Mouse (Mus musculus) brown adipose tissue, adult 24 weeks (tissue): Measurements from ENCODE around the gene Ociad1. TPM values are rescaled to one million over a fixed set of nuclear protein-coding genes. Genes with fewer than 3 reads are reported as not detected.

Experiments
- H3K27ac ChIP-seq: fragments of 200-500 bp; replicated peaks from 2 replicates; pipeline ENCODE4 v1.5.1; 2012; ENCODE audit warnings: low read depth, mild to moderate bottlenecking, low read length
- H3K4me1 ChIP-seq: fragments of 200-500 bp; 2 replicates; pipeline ENCODE4 v1.6.1; 2012; ENCODE audit warnings: low read length, mixed read lengths; ENCODE audit not compliant: control insufficient read depth, insufficient read depth, insufficient read length
- H3K4me3 ChIP-seq: fragments of 200-500 bp; 2 replicates; pipeline ENCODE4 v1.5.1; 2012; ENCODE audit warnings: low read depth, mild to moderate bottlenecking, low read length, moderate library complexity; ENCODE audit not compliant: insufficient read depth
- polyA plus RNA-seq: library from polyadenylated mRNA; stranded (reverse); fragments of >200 nt; gene quantifications from 2 replicates; pipeline ENCODE4 v1.2.4, GENCODE M21; 2012; ENCODE audit not compliant: missing spikeins, insufficient read depth, insufficient read length

Gene Ociad1
- polyA plus RNA-seq, 1 experiment = 384 TPM

DNA sequence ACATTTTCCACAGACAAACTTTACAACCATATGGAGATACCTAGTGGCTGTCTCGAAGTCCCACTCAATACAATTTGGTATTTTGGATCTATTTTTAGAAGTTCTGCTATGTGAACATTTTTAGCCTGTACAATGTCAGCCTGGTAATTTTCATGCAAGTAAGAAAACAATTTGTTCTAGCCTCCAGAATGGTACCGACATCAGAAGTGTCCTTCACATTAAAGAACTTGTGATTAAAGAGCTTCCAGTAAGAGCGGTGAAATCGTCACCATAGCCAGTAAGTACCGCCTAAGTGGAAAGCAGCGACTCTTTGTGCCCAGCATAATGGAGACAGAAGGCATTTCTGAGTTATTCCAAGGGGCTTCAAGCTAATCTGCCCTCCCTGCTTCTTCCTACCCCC is 22.0 kb upstream of the Ociad1 start:
- Histone ChIP-seq H3K27ac (no peak overlapping the region), H3K4me1 (no peaks in the 10 kb centered on the region), H3K4me3 (no peak overlapping the region)

DNA sequence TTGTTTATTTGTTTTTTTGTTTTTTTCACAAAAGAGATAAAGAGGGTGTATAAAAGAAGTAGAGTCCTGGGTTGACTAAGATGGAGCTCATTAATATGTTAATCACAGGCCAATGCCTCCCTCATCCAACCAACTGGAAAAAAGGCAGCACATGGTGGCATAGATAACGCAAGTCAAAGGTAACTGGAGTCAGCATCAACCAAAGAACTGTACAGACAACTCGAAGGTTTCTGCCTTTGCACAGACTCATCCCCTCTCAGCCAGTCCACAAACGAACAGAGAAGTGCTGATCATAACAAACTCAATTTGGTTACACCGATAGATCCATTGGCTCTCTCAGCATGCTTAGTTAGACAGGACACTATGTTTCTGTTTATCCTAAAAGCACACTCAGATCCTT is 19.4 kb upstream of the Ociad1 start:
- Histone ChIP-seq H3K27ac (no peak overlapping the region), H3K4me3 (no peak overlapping the region)

DNA sequence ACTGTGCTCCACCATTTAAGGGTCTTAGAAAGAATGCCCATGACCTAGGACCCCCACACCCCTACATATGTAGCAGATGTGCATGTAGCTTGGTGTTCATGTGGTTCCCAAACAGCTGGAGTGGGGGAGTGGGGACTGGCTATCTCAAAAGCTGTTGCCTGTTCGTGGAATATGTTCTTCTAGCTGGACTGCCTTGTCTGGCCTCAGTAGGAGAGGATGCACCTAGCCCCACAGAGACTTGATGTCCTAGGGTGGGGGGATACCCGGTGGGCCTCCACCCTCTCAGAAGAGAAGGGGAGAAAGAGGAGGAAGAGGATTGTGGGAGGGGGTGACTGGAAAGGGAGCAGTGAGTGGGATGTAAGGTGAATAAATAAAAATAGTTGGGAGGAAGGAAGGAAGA is 17.6 kb upstream of the Ociad1 start:
- Histone ChIP-seq H3K27ac (no peak overlapping the region), H3K4me1 (peaks cover 5% of the 10 kb centered on the region; the same call in 1 of the 2 replicates), H3K4me3 (no peak overlapping the region)

More for the DNA sequence above, 19.4 kb upstream of the Ociad1 start:
- no peaks in the 10 kb centered on the region for H3K4me1 ChIP-seq

DNA sequence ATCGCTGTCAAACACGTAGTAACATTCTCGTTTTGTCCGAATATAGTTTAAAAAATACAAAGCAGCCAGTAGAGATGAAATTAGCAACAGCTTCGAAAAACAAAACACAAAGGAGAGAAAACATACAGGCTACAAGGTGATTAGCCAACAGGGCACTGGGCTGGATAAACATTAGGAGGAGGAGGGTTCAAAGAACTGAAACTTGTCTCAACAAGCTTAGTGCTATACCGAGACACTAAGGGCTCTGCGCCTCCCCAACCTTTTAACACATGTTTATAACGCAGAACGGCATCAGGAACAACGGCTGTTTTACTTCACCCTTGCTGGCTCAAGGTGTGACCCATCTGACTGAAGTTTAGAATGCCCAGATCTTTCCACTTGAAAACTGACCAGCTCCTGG is 13.4 kb upstream of the Ociad1 start:
- H3K4me3 ChIP-seq = no peak overlapping the region
- peaks cover 5% of the 10 kb centered on the region; the same call in 1 of the 2 replicates for H3K4me1 ChIP-seq
- no peak overlapping the region for H3K27ac ChIP-seq

DNA sequence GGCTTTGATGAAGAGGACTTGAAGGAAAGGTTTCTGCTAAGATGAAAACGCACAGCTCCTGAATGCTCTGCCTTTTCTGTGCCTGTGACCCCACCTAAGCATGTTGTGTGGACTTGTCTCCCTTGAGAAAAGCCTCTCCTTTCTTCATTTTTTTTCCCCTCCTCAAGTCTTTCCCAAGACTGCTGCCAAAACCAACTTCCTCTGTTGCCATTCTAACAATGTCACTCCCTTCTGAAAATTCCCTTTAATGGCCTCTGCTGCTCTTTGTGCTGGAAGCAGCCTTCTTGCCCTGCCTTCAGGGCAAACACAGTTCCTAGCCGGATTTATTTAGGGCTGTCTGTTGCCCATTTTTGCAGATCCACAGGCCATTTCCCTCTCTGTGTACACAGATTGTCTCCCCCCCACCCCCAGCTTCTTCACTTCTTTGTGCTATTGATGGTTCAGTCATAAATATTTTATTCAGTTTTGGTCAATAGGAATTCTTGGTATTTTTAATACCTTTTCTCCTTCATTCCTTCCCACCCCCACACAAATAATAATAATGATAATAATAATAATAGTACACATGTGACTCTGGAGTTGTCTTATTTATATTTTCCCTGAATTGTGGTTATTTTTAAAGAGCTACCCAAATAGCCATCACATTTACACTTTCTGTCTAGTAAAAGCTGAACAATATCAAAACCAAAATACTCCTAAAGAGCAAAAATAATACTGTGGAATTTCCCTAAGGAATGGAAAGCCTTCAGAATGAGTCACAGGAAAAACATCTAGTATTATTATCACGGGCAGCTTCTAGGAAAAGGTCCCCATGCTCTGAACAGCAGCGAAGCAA is 12.6 kb upstream of the Ociad1 start:
- Histone ChIP-seq H3K4me1 (peaks cover 5% of the 10 kb centered on the region; the same call in 1 of the 2 replicates), H3K4me3 (no peak overlapping the region), H3K27ac (no peak overlapping the region)

DNA sequence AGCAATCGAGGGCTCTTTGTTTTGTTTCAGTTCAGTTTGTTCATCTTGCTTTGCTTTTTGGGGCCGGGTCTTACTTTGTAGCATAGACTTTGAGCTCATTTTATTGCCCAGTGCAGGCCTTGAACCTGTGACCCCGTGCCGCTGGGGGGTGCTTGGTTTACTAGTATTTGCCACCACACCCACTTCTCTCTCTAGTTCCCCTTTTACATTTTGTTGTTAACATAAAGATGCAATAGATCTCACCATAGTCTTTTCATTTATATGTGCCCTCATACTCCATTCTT is 12.1 kb upstream of the Ociad1 start:
- H3K4me3 ChIP-seq = no peak overlapping the region
- H3K4me1 ChIP-seq = peaks cover 5% of the 10 kb centered on the region; the same call in 1 of the 2 replicates
- H3K27ac ChIP-seq = no peak overlapping the region

DNA sequence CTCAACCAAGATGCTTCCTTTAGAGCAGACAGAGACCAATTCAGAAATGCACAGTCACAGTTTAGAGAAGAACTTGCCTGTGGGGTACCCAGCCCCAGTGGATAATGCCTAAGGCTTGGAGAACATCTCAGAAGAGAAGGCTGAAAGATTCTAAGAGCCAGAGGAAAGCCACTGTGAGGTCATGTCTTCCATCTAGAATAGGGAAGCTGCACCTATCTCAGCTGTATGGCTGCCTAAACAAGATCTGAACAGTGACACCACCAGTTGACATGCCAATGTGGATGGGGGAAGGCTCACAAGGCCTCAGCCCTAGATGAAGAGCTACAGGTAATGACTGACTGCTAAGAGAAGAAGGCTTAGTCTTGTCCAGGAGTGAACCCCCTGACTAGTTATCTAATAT is 8.5 kb upstream of the Ociad1 start:
- no peak overlapping the region for H3K27ac ChIP-seq
- H3K4me1 ChIP-seq = peaks cover 5% of the 10 kb centered on the region; the same call in 1 of the 2 replicates

DNA sequence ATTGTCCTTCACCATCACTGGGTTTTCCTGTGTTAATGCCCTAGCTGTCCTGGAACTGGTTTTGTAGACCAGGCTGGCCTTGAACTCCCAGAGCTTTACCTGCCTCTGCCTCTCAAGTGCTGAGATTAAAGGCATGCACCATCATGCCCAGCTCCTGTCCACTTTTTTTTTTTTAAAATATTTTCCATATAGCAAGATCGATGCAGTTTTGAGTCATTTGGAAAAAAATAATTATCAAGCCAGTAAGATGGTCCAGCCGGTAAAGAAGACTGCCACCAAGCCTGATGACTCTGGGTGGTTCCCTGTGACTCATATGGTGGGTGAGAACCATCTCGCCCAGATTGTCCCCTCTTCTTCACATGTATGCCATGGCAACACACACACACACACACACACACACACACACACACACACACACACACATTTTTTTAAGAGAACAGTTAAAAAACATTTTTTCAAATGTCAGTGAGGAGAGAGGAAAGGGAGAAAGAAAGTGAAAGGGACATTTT is 7.1 kb upstream of the Ociad1 start:
- Histone ChIP-seq H3K4me3 (no peak overlapping the region), H3K4me1 (no peaks in the 10 kb centered on the region), H3K27ac (no peak overlapping the region)

More for the DNA sequence above, 8.5 kb upstream of the Ociad1 start:
- H3K4me3 ChIP-seq = no peak overlapping the region

DNA sequence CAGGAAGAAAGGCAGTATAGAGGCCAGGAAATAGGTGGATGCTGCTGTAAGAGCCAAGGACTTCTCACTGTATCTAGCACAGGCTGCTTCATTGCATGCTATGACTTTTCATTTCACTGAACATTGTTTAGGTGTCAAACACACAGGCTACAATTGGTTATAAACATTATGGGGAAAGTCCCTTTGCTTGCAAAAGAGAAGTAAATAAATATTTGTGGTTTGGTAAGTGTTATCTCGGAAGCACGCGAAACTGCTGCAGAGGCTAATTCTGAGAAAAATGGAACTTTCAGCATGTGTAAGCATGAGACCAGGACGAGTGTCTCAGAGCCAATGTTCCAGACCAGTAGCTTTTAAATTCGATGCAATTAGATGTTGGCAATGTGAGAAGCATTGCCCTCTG is 6.0 kb upstream of the Ociad1 start:
- Histone ChIP-seq H3K4me1 (no peaks in the 10 kb centered on the region), H3K27ac (no peak overlapping the region), H3K4me3 (no peak overlapping the region)

DNA sequence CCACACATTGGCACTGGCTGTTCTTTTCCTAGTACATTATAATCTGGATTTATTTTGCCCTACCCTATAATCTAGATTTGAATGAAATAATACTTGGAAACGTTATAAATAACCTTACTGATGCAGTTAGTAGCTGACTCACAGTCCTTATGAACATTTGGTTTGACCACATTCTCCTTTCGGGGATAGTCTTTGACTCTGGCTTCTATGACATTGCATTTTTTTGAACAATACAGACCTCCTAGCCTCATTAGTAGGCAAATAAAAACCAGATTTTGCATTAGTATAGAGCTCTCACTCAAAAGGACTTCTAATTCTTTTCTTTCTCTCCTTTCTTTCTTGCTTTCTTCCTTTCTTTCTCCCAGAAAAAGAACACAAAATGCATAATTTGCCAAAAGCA is 2.7 kb upstream of the Ociad1 start:
- H3K4me1 ChIP-seq = no peaks in the 10 kb centered on the region
- H3K27ac ChIP-seq = no peak overlapping the region

DNA sequence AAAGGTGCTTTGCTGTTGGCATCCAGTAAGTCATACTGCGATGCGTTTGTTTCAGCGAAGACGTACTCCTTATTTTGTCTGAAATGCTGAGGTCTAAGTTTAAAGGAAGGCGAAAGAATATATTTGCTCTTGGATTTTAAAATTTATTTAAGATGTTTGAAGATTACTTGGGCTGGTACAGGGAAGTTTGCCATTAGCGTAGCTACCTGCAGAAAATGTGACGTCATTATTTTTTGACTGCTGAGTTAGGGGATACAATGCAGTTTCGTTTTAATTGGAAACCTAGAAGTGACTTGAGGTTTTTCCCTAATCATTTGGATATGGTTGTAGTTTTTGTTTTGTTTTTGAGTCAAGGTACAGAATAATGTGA is 859 bp downstream of the Ociad1 start:
- Histone ChIP-seq H3K4me3 (peak overlapping the region; percentile 73), H3K27ac (0 out of 2 replicates have a peak overlapping the region, but pooled peaks have one; percentile 15), H3K4me1 (no peaks in the 10 kb centered on the region)

More for the DNA sequence above, 2.7 kb upstream of the Ociad1 start:
- no peak overlapping the region for H3K4me3 ChIP-seq

DNA sequence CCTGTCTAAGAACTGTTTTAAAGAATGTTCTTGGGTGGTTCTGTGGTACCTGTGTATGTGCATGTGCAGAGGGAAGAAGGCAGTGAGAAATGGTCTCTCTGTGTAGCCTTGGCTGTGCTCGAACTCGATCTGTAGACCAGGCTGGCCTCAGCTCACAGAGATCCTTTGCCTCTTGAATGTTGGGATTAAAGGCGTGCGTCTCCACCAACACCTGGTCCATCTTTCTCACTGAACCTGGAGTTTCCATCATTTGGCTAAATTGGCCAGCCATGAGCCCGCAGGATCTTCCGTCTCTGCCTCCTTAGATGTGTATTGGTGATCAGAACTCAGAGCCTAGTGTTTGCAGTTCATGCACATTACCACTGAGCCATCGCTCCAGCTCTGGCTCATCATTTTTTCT is 2.4 kb downstream of the Ociad1 start:
- Histone ChIP-seq H3K4me3 (no peak overlapping the region), H3K4me1 (no peaks in the 10 kb centered on the region), H3K27ac (no peak overlapping the region)

DNA sequence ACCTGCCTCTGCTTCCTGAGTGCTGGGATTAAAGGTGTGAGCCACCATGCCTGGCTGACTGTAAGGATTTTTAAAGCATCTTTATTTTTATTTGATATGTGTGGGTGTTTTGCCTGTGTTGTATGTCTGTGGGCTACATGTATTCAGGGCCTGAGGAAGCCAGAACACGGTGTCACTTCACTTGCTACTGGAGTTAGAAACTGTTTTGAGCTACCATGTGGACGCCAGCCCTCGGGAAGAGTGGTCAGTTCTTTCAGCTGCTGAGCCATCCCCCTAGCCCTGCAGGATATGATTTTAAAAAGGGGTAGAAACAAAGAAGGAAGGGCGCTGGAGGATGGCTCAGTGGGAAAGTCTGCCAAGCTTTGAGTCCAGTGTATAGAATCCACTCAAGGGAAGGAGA is 3.3 kb downstream of the Ociad1 start:
- no peaks in the 10 kb centered on the region for H3K4me1 ChIP-seq
- no peak overlapping the region for H3K4me3 ChIP-seq
- no peak overlapping the region for H3K27ac ChIP-seq

DNA sequence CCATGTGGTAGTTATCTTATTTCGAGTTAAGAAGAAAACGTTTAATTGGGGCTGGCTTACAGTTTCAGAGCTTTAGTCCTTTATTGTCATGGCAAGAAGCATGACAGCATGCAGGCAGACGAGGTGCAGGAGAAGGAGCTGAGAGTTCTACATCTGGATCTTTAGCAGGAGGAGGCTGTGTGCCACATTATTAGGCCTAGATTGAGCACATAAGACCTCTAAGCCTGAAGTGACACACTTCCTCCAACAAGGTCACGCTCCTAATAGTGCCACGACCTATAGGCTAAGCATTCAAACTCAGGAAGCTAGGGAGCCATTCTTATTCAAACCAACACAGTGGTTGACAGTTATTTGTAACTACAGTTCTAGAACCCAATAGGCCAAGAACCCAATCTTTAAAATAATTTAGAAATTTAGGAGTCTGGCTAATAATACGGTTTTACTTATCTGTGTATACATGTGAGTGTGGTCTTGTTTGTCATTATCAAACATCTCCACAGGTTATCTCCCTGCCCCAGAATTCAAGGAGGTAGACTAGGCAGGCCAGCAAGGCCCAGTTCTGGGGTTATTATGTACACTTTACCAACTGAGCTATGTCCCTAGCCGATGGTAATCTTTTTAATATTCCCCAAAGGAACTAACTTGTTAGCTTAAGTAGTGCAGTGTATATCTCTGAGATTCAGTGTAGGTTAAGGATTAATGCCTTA is 9.2 kb downstream of the Ociad1 start:
- no peak overlapping the region for H3K4me3 ChIP-seq
- H3K27ac ChIP-seq = no peak overlapping the region

DNA sequence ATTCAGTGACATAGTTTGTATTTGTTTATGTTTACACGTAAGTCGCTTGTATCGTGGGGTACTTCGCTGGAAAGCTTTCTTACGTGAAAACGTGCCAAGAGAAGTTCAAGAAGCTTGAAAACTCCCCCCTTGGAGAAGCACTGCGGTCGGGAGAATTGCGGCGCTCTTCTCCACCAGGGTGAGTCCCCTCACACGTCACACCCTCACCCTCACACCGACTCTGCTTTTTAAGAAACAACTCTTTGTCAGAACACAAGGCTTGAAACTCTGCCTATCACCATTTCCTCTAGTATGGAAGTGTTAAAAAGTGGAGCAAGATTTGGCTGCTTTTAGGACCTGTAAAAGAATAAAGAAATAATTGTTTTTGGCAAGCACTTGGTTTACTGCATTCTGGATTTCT is 11.9 kb downstream of the Ociad1 start:
- no peak overlapping the region for H3K27ac ChIP-seq
- H3K4me3 ChIP-seq = no peak overlapping the region
- H3K4me1 ChIP-seq = no peaks in the 10 kb centered on the region

More for the DNA sequence above, 9.2 kb downstream of the Ociad1 start:
- H3K4me1 ChIP-seq = no peaks in the 10 kb centered on the region
